Mouse (Mus musculus): ENCODE data around the gene Ppm1a. TPM values are rescaled to one million over a fixed set of nuclear protein-coding genes. Genes with fewer than 3 reads are reported as not detected.

Ppm1a gene
- total RNA-seq (2021): 100 to 1,000 TPM; 317 to 347 TPM

GRCm38 (mm10) chr12:72757086-72757485 is at the start of gene Ppm1a:
Gene Ppm1a (plus strand): TSS chr12:72757455.
- DNase-seq (ENCODE audit: low spot score in 2 of 2): no peak
- intact Hi-C loops (cut with DNase I): no loop called here

GRCm38 (mm10) chr12:72709981-72710380 is 47.3 kb upstream of the Ppm1a start:
- intact Hi-C loops (cut with DNase I): no loop called here
- no peak for DNase-seq (ENCODE audit: low spot score in 2 of 2)

GRCm38 (mm10) chr12:72714896-72715295 is 42.4 kb upstream of the Ppm1a start:
- intact Hi-C loops (cut with DNase I): no loop called here
- no peak for DNase-seq (ENCODE audit: low spot score in 2 of 2)

- DNase-seq (ENCODE audit: low spot score in 2 of 2): no peak
- intact Hi-C loops (cut with DNase I): no loop called here
These were observed 41.4 kb upstream of the Ppm1a start for GRCm38 (mm10) chr12:72715846-72716245.

- no peak for DNase-seq (ENCODE audit: low spot score in 2 of 2)
- intact Hi-C loops (cut with DNase I): no loop called here
These were observed 38.2 kb upstream of the Ppm1a start for GRCm38 (mm10) chr12:72719046-72719445.

GRCm38 (mm10) chr12:72719452-72720087 is 37.7 kb upstream of the Ppm1a start:
- DNase-seq (ENCODE audit: low spot score in 2 of 2): no peak
- intact Hi-C loops (cut with DNase I): no loop called here

- intact Hi-C loops (cut with DNase I): no loop called here
These were observed 35.5 kb upstream of the Ppm1a start for GRCm38 (mm10) chr12:72721710-72722109.

GRCm38 (mm10) chr12:72723965-72724364 is 33.3 kb upstream of the Ppm1a start:
- no peak for DNase-seq (ENCODE audit: low spot score in 2 of 2)
- intact Hi-C loops (cut with DNase I): no loop called here

More at GRCm38 (mm10) chr12:72721710-72722109, 35.5 kb upstream of the Ppm1a start:
- DNase-seq (ENCODE audit: low spot score in 2 of 2): no peak

GRCm38 (mm10) chr12:72727021-72727420 is 30.2 kb upstream of the Ppm1a start:
- intact Hi-C loops (cut with DNase I): no loop called here
- DNase-seq (ENCODE audit: low spot score in 2 of 2): no peak

- DNase-seq (ENCODE audit: low spot score in 2 of 2): no peak
- intact Hi-C loops (cut with DNase I): no loop called here
These were observed 29.6 kb upstream of the Ppm1a start for GRCm38 (mm10) chr12:72727611-72728010.

- intact Hi-C loops (cut with DNase I): no loop called here
- DNase-seq (ENCODE audit: low spot score in 2 of 2): no peak
These were observed 23.1 kb upstream of the Ppm1a start for GRCm38 (mm10) chr12:72734112-72734511.

- DNase-seq (ENCODE audit: low spot score in 2 of 2): no peak
- intact Hi-C loops (cut with DNase I): no loop called here
These were observed 16.1 kb upstream of the Ppm1a start for GRCm38 (mm10) chr12:72741176-72741575.

- intact Hi-C loops (cut with DNase I): no loop called here
- no peak for DNase-seq (ENCODE audit: low spot score in 2 of 2)
These were observed 12.4 kb upstream of the Ppm1a start for GRCm38 (mm10) chr12:72744803-72745360.

- no peak for DNase-seq (ENCODE audit: low spot score in 2 of 2)
- intact Hi-C loops (cut with DNase I): no loop called here
These were observed 11.8 kb upstream of the Ppm1a start for GRCm38 (mm10) chr12:72745486-72745885.

GRCm38 (mm10) chr12:72748341-72748740 is 8.9 kb upstream of the Ppm1a start:
- DNase-seq (ENCODE audit: low spot score in 2 of 2): no peak
- intact Hi-C loops (cut with DNase I): no loop called here

- intact Hi-C loops (cut with DNase I): no loop called here
- DNase-seq (ENCODE audit: low spot score in 2 of 2): no peak
These were observed 8.4 kb upstream of the Ppm1a start for GRCm38 (mm10) chr12:72748841-72749240.

- DNase-seq (ENCODE audit: low spot score in 2 of 2): no peak
- intact Hi-C loops (cut with DNase I): no loop called here
These were observed 7.8 kb upstream of the Ppm1a start for GRCm38 (mm10) chr12:72749500-72749899.

GRCm38 (mm10) chr12:72750016-72750415 is 7.2 kb upstream of the Ppm1a start:
- intact Hi-C loops (cut with DNase I): no loop called here

GRCm38 (mm10) chr12:72750606-72751005 is 6.6 kb upstream of the Ppm1a start:
- intact Hi-C loops (cut with DNase I): no loop called here
- DNase-seq (ENCODE audit: low spot score in 2 of 2): no peak

More at GRCm38 (mm10) chr12:72750016-72750415, 7.2 kb upstream of the Ppm1a start:
- no peak for DNase-seq (ENCODE audit: low spot score in 2 of 2)

GRCm38 (mm10) chr12:72757596-72757995 is 341 bp downstream of the Ppm1a start:
- no peak for DNase-seq (ENCODE audit: low spot score in 2 of 2)
- intact Hi-C loops (cut with DNase I): no loop called here

- intact Hi-C loops (cut with DNase I): loop anchor here (2.0 to 5.0 kb wide), 4 partner anchors 71 to 673 kb away; partner anchors contain the start of genes Dhrs7, Jkamp and L3hypdh
These were observed 2.7 kb downstream of the Ppm1a start for GRCm38 (mm10) chr12:72759956-72760355.

More at GRCm38 (mm10) chr12:72759956-72760355, 2.7 kb downstream of the Ppm1a start:
- no peak for DNase-seq (ENCODE audit: low spot score in 2 of 2)

Data from left cerebral cortex, postnatal 36 days (tissue).